ENCODE assay signal across 15 mouse cellular contexts in genomic region chr8:80055094-80055493, GRCm38 (mm10). TPM values are rescaled to one million over a fixed set of nuclear protein-coding genes. Genes with fewer than 3 reads are reported as not detected.
DNase-seq lines count a peak whose midpoint lies in the region; ATAC-seq lines count a peak whose summit lies in the region.
"Had no signal": no experiment of that assay in that cellular context is flagged by ENCODE, and none has a peak within 500 bp of the region (broad histone marks: within the 10 kb centered on the region; RNA-seq: fewer than 3 reads in every experiment).

No protein-coding gene starts in this region.

- H3K4me1 ChIP-seq in forebrain, embryonic 11.5 days (replicated peaks; ENCODE audit: control insufficient read depth, insufficient read depth, low read length), result peaks cover 11% of the 10 kb centered on the region
- peaks cover 36% of the 10 kb centered on the region for H3K4me1 ChIP-seq in forebrain, embryonic 15.5 days
- peaks cover 54% of the 10 kb centered on the region for H3K4me1 ChIP-seq in hindbrain, embryonic 10.5 days (replicated peaks)
- peaks cover 37% of the 10 kb centered on the region for H3K4me1 ChIP-seq in limb, embryonic 13.5 days

- no peak overlapping the region for H3K9ac ChIP-seq in forebrain, embryonic 11.5 days (ENCODE audit: low read length)
- no peak overlapping the region for H3K9ac ChIP-seq in forebrain, embryonic 15.5 days (replicated peaks)
- 0 out of 2 replicates have a peak overlapping the region, but pooled peaks have one; percentile 8 for H3K9ac ChIP-seq in limb, embryonic 13.5 days

- no peaks in the 10 kb centered on the region for H3K9me3 ChIP-seq in forebrain, embryonic 11.5 days (ENCODE audit: control insufficient read depth, low read length)
- H3K9me3 ChIP-seq in forebrain, embryonic 15.5 days, result no peaks in the 10 kb centered on the region
- no peaks in the 10 kb centered on the region for H3K9me3 ChIP-seq in hindbrain, embryonic 10.5 days
- no peaks in the 10 kb centered on the region for H3K9me3 ChIP-seq in limb, embryonic 13.5 days

- WGBS in forebrain, embryonic 11.5 days, result 42% methylated on average over 6 of the region's 6 CpGs
- WGBS in forebrain, embryonic 15.5 days, result 38% methylated on average over 6 of the region's 6 CpGs
- 39% methylated on average over 6 of the region's 6 CpGs for WGBS in hindbrain, embryonic 10.5 days
- WGBS in limb, embryonic 13.5 days, result 39% methylated on average over 6 of the region's 6 CpGs

- H3K4me2 ChIP-seq in forebrain, embryonic 11.5 days (ENCODE audit: low read depth, low read length, severe bottlenecking), result peak overlapping the region; percentile 75
- H3K4me2 ChIP-seq in forebrain, embryonic 15.5 days (replicated peaks), result no peak overlapping the region
- H3K4me2 ChIP-seq in limb, embryonic 13.5 days (replicated peaks), result peak overlapping the region; percentile 92

- ATAC-seq in forebrain, embryonic 11.5 days (replicated peaks; ENCODE audit: low FRiP score), result no peak
- no peak for ATAC-seq in forebrain, embryonic 15.5 days (replicated peaks)
- no peak for ATAC-seq in limb, embryonic 13.5 days (ENCODE audit: low FRiP score, low read depth)

- no peaks in the 10 kb centered on the region for H3K36me3 ChIP-seq in forebrain, embryonic 11.5 days (ENCODE audit: control insufficient read depth, insufficient read depth, low read length)
- H3K36me3 ChIP-seq in forebrain, embryonic 15.5 days, result no peaks in the 10 kb centered on the region
- H3K36me3 ChIP-seq in hindbrain, embryonic 10.5 days, result no peaks in the 10 kb centered on the region
- 0 out of 2 replicates have a peak, but pooled peaks cover 2% of the 10 kb centered on the region for H3K36me3 ChIP-seq in limb, embryonic 13.5 days

- H3K4me3 ChIP-seq in forebrain, embryonic 11.5 days (ENCODE audit: low read depth, low read length), result no peak overlapping the region
- H3K4me3 ChIP-seq in forebrain, embryonic 15.5 days, result no peak overlapping the region
- peak overlapping the region; percentile 64 for H3K4me3 ChIP-seq in hindbrain, embryonic 10.5 days
- H3K4me3 ChIP-seq in limb, embryonic 13.5 days, result peak overlapping the region; percentile 61
- H3K4me3 ChIP-seq: left cerebral cortex, adult 2 months had no signal

- H3K27ac ChIP-seq in forebrain, embryonic 11.5 days (ENCODE audit: low read depth, low read length), result no peak overlapping the region
- no peak overlapping the region for H3K27ac ChIP-seq in forebrain, embryonic 15.5 days (replicated peaks)
- no peak overlapping the region; the same call in 1 of the 2 replicates for H3K27ac ChIP-seq in hindbrain, embryonic 10.5 days
- no peak overlapping the region for H3K27ac ChIP-seq in limb, embryonic 13.5 days
- H3K27ac ChIP-seq: left cerebral cortex, adult 2 months; macrophage had no signal

- peaks cover 19% of the 10 kb centered on the region for H3K27me3 ChIP-seq in forebrain, embryonic 11.5 days (ENCODE audit: control insufficient read depth, insufficient read depth, low read length)
- peaks cover 33% of the 10 kb centered on the region; the same call in 1 of the 2 replicates for H3K27me3 ChIP-seq in forebrain, embryonic 15.5 days
- H3K27me3 ChIP-seq in hindbrain, embryonic 10.5 days (ENCODE audit: insufficient read depth, poor library complexity, severe bottlenecking), result peaks cover 85% of the 10 kb centered on the region
- peaks cover 44% of the 10 kb centered on the region for H3K27me3 ChIP-seq in limb, embryonic 13.5 days

- no peak for DNase-seq in forebrain, embryonic 11.5 days (ENCODE audit: low spot score)
- DNase-seq in hindbrain, embryonic 10.5 days (ENCODE audit: low spot score), result no peak
- DNase-seq in retina, embryonic 14.5 days (ENCODE audit: low spot score), result peak; percentile 20
- no peak for DNase-seq in adrenal gland, postnatal 4 days (ENCODE audit: low spot score in 2 of 2)
- no peak for DNase-seq in layer of hippocampus, postnatal 10 days (ENCODE audit: low spot score in 2 of 2)
- DNase-seq in gastrocnemius, adult 18-20 months (ENCODE audit: low spot score), result no peak
- DNase-seq: adrenal gland, adult 2 months; cerebellum, adult 9-10 months; kidney, adult 2 months; spleen, adult 18-20 months; thymus, postnatal 36 days had no signal

RNA-seq across cellular contexts. Expression of gene Hhip, which starts 2.7 kb away (rescaled TPM):
- polyA plus RNA-seq in forebrain, embryonic 11.5 days (2014; fragmentation: Nextera tagmentation; extraction: Ambion mirVana), result 1.9 and 2.8 TPM in 2 replicates
- 0.65 and 0.93 TPM in 2 replicates for polyA plus RNA-seq in forebrain, embryonic 15.5 days (2015; fragmentation: Nextera tagmentation; extraction: Ambion mirVana)
- 2.9 and 3.1 TPM in 2 replicates for polyA plus RNA-seq in hindbrain, embryonic 10.5 days (2016; fragmentation: Nextera tagmentation; extraction: Ambion mirVana)
- polyA plus RNA-seq in limb, embryonic 13.5 days (2015; fragmentation: Nextera tagmentation; extraction: Ambion mirVana), result 14.0 and 15.9 TPM in 2 replicates
- 10 to 100 TPM in 1 of 2 experiments, 1 to 10 TPM in 1; 9.7 to 11.9 TPM for total RNA-seq in adrenal gland, postnatal 4 days (2021)
- 1 to 10 TPM; 3.4 to 4.2 TPM for total RNA-seq in layer of hippocampus, postnatal 10 days (2021)
- total RNA-seq in gastrocnemius, adult 18-20 months (2021), result under 1 TPM; 0.30 to 0.47 TPM
- polyA plus RNA-seq: macrophage had no signal

Comparison
In these comparisons a context has a peak if more than half of its experiments do, and no peak if none do; other contexts are left out.
1. H3K4me3 ChIP-seq: peak in hindbrain, embryonic 10.5 days (single experiment) and limb, embryonic 13.5 days (single experiment); none in forebrain, embryonic 11.5 days (single experiment) and forebrain, embryonic 15.5 days (single experiment).